Mouse (Mus musculus): ENCODE measurements at regions not wholly inside any gene's neighbourhood (a gene's known extent, or its start where the extent isn't known, plus 50 kb on each side); places are given as distances from the start of the nearest gene placed in this dataset.
A peak's percentile ranks its signal among the peaks of the same experiment; 100 is the strongest.

- DNase-seq (ENCODE audit: low spot score): peak; percentile 24
Measured at GRCm38 (mm10) chrX:61119499-61119898, 65.9 kb downstream of the Cdr1 start.

DNA sequence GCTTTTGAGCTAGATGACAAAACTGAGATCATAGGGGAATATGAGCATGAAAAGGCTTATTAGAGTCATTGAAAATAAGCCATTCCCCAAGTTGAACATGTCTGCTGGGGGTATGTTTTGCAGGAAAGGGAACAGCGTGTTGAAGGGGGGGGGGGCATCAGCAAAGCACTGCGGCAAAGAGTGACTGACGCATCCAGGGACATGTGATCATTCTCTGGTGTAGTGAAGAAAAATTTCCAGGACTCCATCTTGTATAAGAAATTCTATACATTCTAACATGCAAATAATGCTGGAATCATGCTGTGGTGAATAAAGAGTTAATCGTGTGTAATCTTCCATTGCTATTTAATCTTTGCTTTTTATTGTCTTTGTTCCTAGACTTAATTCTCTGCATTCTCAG lies 68.0 kb downstream of the Cdr1 start:
- no peak for DNase-seq (ENCODE audit: low spot score)

GRCm38 (mm10) chrX:61116010-61116447 lies 69.3 kb downstream of the Cdr1 start:
- peak; percentile 65 for DNase-seq (ENCODE audit: low spot score)

Measured in retina, embryonic 14.5 days (tissue).